Mouse (Mus musculus) lung, postnatal 0 days (tissue): Measurements from ENCODE around the gene Mink1.

Experiments
- CTCF ChIP-seq: IDR thresholded peaks from 2 replicates; pipeline ENCODE4 v1.5.1; 2016; ENCODE audit warnings: antibody characterized with exemption, mild to moderate bottlenecking
- EP300 ChIP-seq: IDR thresholded peaks from 2 replicates; pipeline ENCODE4 v1.6.1; 2016; ENCODE audit warnings: antibody characterized with exemption, mild to moderate bottlenecking, control low read depth

DNA sequence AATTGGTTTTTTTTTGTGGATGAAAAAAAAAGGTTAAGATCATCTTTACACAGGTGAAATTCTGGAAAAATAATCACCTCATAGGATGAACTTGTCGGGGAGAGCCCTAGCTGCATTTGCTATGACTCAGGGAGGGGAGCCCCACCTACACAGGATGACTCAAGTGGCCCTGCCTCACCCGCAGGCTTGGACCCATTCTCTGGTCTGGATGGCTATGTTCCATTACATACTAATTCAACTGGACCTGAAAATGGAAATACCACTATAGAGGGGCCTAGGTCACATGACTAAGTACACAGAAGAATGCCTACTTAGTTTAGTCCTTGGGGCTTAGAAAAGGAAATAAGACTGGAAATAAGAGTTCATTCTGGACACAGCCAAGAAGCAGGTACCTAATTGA, 88.7 kb downstream of the Mink1 start:
- TF ChIP-seq EP300 (no peak), CTCF (no peak)
